Mouse (Mus musculus) WW6 (cell line): ENCODE measurements around the gene Tfap2a.

Experiments used
- DNase-seq: peaks from one replicate; pipeline ENCODE4 v3.0.0-alpha.2; 2013; ENCODE audit warnings: low read depth, low spot score

Tfap2a gene

GRCm38 (mm10) chr13:40738196-40738880 is at the start of gene Tfap2a:
Gene Tfap2a, minus strand, starts transcription at chr13:40738376.
- DNase-seq = no peak

DNA sequence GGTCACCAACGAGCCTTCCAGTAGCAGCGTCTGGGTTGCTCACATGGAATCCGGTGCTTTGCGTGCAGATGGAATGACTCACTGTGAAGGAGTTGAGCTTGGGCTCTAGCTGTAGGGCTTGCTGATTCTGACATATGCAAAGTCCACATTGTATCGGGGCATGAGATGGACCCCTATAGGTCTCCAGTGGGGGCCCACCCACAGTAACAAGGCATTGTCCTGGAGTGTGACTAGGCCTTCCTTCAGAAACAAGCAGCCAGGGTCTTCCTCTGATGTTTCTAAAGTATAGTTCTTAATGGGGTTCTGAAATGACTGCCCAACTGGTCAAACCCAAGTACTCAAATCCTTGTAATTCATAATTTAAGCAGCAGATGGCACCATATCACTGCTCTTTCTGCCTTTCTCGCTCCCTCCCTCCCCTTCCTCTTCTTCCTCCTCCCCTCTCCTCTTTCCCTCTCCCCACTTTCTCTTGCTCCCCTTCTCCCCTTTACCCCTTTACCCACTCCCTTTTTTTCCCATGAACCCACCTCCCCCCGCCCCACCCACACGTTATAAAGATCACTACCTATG is 46.1 kb upstream of the Tfap2a start:
- DNase-seq = no peak

DNA sequence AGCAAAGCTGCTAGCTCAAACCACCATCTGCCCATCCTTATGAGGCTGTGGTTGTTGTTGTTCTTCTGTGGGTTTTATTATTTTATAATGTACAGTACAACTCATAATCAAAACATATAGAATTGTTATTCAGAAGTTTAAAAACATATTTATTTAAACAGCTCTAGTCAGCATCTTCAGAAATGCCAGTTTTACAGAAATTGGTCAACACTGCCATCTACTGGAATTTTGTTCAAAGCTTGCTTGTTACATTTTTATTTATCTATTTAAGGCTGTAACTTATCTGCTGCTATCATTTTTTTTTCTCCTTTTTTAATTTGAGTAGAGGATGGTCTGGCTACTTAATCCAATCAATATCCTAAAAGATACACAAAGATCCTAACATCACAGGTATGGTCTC is 19.8 kb upstream of the Tfap2a start:
- no peak for DNase-seq

DNA sequence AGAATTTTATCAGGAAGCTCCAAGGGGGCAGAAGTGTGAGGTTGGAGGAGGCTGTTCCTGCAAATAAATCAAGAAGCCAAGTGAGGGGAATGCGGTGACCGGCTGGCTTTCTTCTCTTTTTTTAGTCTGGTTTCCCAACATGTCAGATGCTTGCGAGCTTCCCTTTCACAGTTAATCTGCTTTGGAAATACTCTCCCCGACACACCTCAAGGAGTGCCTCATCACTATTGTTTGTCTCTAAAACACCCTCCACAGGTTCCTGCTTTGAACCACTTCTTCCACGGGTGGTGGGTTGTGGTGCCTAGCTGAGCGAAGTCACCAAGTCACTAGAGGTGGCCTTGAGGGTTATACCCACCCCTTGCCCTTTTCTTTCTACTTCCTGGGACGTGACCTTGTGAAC is 18.2 kb upstream of the Tfap2a start:
- no peak for DNase-seq

DNA sequence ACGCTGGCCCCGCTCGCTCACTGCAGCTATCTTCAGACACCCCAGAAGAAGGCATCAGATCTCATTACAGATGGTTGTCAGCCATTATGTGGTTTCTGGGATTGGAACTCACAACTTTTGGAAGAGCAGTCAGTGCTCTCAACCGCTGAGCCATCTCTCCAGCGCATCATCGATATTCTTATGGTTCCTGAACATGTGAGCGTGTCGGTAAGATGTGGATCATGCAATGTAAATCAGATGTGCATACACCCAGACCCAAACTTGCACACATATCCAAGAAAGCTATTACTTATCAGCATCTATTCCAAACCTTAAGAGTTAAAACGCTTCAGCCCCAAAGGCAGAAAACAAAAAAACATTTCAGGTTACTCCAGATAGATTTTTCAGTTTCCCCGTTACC is 15.9 kb upstream of the Tfap2a start:
- DNase-seq = no peak

- DNase-seq = no peak
Measured at GRCm38 (mm10) chr13:40751889-40752288, 13.7 kb upstream of the Tfap2a start.

GRCm38 (mm10) chr13:40749603-40749905 is 11.4 kb upstream of the Tfap2a start:
- DNase-seq = no peak

DNA sequence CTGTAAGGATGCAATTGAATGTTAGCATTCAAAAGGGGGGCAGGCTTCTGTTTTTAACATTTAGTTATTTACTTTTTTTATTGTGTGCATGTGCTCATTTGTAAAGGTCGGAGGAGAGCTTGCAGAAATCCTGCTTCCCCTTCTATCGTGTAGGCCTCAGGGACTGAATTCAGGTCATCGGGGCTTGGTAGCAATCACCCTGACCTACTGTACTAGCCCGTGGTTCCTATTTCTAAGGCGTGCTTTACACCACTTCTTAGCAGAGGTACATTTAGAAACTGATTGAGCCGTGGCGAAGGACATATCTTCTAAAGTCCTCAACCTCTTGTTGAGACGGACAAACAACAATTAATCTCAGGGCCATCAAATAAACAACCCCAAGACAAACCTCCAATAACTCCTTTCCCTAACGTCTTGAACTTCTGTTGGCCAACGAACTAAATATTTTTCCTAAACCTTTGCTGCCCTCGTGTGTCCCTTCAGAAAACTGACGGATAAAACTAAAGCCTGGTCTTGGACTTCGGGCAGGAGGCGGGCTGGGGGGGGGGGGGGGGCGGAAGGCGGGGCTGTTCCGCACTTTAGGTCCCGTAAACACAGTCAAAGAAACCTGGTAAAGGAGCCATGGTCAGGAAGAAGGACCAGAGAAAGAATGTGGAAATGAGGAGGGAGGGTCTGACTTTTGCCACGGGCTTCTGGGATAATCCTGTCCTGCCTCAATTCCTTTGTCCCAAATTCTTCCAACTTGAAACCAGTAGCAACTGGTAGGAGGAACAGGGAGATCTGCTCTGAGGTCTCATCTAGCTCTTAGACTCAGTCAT is 10.8 kb upstream of the Tfap2a start:
- no peak for DNase-seq

DNA sequence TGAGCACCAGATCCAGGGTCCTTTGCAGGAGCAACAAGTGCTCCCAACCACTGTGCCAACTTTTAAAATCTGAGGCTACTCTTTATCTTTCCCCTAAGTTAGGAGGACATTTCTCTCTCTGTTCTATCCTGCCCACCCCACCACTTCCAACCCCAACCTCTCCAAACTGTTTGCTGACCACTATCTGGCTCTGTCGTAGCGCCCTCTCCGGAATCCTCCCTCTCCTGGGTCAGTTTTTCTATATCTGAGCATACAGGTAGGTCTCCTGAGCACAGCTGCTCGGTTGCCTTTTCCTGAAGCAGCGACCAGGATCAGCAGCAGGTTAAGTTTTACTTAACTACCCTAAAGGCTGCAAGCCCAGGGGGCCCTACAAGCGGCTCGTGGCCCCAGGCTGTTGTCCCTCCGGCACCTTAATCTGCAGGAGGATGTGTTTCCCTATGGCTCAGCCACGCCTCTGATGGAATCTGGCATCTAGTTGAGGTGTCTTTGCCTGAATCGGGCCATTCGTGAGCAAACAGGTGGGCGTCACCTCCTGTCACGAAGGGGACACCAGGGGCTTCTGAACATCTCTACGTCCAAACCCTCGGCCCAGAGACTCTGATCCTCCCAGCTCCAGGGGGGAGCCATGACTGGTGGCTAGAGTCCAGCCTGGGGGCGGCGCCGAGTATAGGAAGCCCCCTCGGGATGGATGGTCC is 6.1 kb upstream of the Tfap2a start:
- DNase-seq = no peak

GRCm38 (mm10) chr13:40743221-40743620 is 5.0 kb upstream of the Tfap2a start:
- no peak for DNase-seq

DNA sequence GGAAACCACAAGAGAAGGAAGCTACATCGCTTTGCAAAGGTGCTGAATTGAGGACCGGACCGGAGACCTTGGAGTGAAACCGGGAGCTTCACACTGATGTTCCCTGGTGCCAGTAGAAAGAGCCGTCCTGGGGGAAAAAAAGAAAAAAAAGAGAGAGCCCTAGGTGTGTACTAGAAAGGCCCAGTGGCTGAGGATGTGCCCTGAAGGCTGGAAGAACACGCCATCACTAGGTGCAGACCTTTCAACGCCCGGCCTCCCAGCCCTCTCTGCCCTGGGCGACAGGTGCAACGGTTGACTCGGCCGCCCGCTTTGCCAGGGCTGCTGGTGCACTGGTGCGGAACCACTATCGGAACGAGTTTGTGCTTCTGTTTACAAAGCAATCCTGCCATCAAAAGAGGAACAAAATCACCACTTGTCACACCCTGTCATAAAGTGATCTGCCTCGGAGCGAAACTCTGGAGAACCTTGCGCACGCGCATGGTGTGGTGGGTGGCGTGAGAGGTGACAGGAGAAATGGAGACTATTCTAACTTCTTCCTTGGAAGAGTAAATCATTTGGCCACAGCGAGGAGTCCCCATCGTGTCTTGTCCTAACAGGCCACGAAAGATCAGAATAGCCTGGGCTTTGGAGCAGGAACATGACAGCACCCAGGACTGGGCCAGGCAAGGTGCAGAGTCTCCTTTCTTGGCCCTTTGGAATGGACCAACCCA is 3.8 kb upstream of the Tfap2a start:
- DNase-seq = no peak

DNA sequence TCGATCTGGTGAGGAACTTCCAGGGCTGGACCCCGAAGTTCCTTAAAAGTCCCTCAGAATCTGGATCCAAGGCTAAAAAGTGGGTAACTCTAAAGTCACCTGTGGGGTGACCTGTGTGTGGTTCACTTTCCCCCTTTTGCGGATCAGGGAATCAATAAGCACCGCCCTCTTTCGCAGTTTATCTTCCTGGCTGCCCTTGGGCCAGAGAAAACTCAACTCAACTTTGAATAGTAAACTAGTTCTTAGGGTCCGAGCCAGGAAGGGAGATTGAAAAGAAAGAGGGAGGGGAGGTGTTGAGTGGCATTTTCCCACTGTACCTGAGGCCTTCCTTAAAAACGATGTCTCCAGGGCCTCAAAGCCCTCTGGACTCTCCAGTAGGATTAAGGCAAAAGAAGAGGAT is 3.3 kb upstream of the Tfap2a start:
- DNase-seq = no peak

DNA sequence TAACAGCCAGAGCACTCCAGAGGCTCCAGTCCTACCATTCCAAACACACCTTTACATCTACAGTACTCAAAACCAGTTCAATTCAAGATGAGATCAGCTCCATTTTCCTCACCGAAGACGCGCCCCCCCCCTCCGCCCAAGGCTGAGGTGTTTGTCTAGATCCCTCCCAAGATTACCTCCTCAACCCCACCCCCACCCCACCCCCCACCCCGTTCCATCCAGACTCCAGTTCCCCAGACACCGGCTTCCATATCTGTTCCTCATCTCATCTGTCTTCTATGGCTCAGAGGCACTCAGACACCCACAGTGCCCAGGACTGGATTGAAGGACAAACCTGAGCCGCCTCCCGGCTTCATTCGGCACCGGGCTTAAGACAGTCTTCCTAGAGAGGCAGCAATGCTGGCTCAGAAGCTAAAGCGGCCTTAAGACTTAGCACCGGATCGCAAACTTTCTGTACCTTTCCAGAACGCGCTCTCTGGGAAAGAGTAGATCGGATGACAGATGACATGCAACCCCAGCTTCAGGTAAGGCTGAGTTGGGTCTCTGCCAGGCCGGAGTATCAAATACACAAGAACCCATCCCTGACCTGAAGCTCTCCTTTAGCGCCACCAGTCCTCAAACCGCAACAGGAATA is 2.7 kb upstream of the Tfap2a start:
- DNase-seq = no peak

- no peak for DNase-seq
Measured at GRCm38 (mm10) chr13:40739901-40740300, 1.7 kb upstream of the Tfap2a start.

DNA sequence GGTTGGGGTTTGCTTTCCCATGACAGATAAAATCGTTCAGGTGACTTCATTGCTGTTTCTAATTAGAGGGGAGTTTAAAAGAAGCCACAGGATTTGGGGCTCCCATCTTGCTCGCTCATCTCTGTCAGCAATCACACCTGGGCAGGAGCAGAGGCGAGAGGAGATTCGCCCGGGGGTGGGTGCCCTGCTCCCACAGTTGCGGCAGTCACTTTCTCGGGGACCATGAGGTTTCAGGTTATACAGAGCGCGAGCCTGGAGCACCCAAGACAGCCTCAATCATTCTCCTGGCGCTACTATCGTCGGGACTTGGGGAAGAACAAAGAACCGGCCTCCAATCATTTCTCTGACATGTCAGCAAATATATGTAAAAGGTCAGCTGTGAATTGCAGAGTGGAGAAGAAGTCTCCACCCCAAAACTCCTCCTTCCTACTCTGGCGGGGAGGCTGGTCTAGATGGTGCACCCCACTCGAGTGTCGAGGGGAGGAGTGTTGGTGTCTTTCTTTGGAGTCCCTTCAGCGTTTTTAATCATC is 1.0 kb upstream of the Tfap2a start:
- DNase-seq = no peak

DNA sequence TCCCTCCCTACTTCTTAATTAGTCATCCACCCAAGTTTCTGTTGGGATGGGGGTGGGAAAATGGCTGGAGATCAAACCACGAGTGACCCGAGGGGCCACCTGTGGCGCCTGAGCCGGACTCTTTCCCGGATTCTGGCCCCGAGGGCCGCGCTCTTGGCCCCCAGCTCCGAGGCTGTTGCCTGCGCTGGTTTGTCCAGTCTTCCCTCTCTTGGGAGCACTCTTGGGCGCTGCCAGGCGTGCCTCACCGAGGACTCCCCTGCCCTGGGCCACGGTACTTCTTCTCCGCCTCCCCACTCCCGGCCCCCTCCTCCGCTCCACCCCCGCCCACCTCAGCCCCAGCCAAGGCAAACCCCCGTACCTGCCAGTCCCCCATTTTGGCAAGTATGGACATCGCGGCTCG is 415 bp downstream of the Tfap2a start:
- no peak for DNase-seq

DNA sequence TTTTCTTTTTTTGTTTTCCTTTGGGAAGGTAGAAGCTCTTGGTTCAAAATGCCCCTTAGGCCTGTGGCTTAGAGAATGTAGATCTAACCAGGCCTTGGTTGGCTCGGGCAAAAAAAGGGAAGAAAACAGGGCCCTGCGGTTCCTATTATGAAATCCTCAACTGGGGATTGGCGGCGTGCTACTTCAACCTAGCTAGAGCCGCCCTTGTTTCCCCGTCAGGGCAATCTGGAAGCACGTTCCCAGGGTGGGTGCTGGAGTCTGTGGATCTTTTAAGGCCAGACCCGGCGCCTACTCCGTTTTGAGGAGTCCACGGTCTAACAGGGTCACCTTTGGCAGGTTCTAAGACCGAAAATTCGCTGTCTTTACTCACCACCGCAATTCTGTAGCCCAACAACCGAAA is 1.1 kb downstream of the Tfap2a start:
- no peak for DNase-seq

DNA sequence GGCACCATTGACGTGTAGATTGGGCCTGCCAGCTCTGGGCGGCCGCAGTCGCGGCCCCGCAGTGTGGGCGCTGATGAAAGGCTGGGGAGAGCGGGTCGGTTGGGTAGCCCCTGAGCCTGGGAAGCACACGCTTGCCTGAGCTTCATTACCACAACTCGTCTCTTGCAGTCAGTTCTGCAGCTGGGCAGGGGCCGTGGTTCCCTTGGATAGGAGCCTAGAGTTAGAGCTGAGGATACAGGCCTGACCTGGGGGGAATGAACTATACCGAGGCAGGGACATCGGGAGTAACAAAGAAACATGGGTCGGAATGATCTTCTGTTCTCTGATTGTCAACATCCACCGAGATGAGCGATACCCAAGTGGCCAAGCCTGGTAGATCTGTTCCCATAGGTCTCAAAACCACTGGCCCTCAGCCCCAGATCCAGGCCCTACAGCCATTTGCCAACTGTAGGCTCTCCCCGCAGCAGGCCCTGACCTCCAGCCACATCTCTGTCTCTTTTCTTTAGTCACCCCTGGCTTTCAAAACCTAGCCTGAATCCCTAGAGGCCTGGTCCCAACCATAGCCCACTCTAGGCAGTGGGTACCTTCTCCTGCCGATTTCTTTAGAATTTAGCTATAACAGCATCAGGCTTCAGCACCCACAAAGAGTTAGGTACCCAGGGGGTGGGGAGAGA is 1.9 kb downstream of the Tfap2a start:
- no peak for DNase-seq

DNA sequence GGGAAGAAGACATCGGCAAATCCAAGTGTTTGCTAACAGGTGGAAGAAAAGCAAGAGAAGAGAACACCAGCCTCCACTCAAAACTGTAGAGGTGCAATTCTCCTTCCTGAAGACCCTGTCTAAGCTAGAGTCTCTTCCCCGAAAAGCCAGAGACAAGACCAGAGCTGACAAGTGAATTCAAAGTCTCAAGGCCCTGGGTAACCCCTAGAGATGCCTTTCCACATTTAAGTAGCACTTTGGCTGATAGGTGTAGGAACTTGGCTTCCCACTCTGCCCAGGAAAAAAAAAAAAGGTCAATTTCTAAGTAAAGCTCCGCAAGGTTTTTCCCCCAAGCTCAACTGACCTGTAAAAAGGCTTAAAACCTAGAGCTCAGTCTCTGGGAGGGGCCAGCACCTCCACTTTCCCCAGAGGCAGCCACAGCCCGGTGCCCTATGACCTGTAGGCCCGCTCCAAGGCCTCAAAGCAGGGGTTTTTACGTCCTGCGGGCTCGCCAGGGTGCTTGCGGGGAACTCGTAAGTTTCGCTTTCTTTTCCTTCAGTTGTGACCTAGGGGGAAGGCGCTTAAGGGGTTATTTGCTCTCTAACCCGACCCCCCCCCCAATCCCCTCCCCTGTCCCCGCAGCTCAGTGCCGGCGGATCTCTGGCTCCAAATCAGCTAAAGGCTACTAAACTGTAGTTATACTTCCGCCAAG is 2.6 kb downstream of the Tfap2a start:
- DNase-seq = no peak
